Mouse (Mus musculus) heart, adult 2 months (tissue): ENCODE measurements around the gene Ten1. TPM values are rescaled to one million over a fixed set of nuclear protein-coding genes. Genes with fewer than 3 reads are reported as not detected.

ENCODE experiments used
- DNase-seq, 2 experiments: peaks; one replicate each; pipeline ENCODE4 v3.0.0; 2021
- H3K27ac ChIP-seq: fragments of 200-600 bp; 2 replicates; pipeline ENCODE4 v1.8.1; 2022
- H3K27me3 ChIP-seq: fragments of 200-500 bp; 2 replicates; pipeline ENCODE4 v1.6.1; 2012; ENCODE audit warnings: mild to moderate bottlenecking, low read length, inconsistent platforms, mixed read lengths; ENCODE audit not compliant: control insufficient read depth, insufficient read depth
- H3K36me3 ChIP-seq: fragments of 200-500 bp; 2 replicates; pipeline ENCODE4 v1.6.1; 2012; ENCODE audit warnings: low read length, inconsistent platforms; ENCODE audit not compliant: control insufficient read depth, insufficient read depth
- H3K4me1 ChIP-seq: fragments of 200-500 bp; 2 replicates; pipeline ENCODE4 v1.6.1; 2011; ENCODE audit warnings: low read length; ENCODE audit not compliant: control insufficient read depth, insufficient read depth
- H3K4me3 ChIP-seq: fragments of 200-600 bp; 2 replicates; pipeline ENCODE4 v1.8.1; 2022
- H3K79me2 ChIP-seq: fragments of 200-500 bp; replicated peaks from 2 replicates; pipeline ENCODE4 v1.6.1; 2012; ENCODE audit warnings: mild to moderate bottlenecking, inconsistent platforms, low read length, moderate library complexity, mixed read lengths; ENCODE audit not compliant: control insufficient read depth, insufficient read depth
- H3K9ac ChIP-seq: fragments of 200-500 bp; 2 replicates; pipeline ENCODE4 v1.6.1; 2012; ENCODE audit warnings: low read depth, mild to moderate bottlenecking, control low read depth, inconsistent platforms, low read length, mixed read lengths
- CTCF ChIP-seq: fragments of 200-600 bp; IDR thresholded peaks from 2 replicates; pipeline ENCODE4 v1.8.1; 2022; ENCODE audit warnings: antibody characterized with exemption, mild to moderate bottlenecking, moderate library complexity
- EP300 ChIP-seq: fragments of 200-500 bp; IDR thresholded peaks from 2 replicates; pipeline ENCODE4 v1.6.1; 2011; ENCODE audit warnings: low read depth, low read length, control low read depth; ENCODE audit not compliant: insufficient read depth
- POLR2A ChIP-seq: fragments of 200-500 bp; IDR thresholded peaks from 2 replicates; pipeline ENCODE4 v1.6.1; 2011; ENCODE audit warnings: mild to moderate bottlenecking, low read depth, low read length, control low read depth; ENCODE audit not compliant: insufficient read depth
- WGBS: fragments of 180-500 bp; shearing (Covaris S2); methylation state at CpG from one replicate; pipeline ENCODE4 v1.1.7; 2018; 5-methylcytosine and 5-hydroxymethylcytosine counted together
- intact Hi-C: fragments of 180-260 bp; cut with DNase I; formaldehyde crosslinking; loops from one replicate; pipeline ENCODE4 v1.15.1; 2025
- long read RNA-seq: library from polyadenylated mRNA; stranded (forward); transcript quantifications from one replicate; pipeline ENCODE4 v2.0.0, GENCODE M21; 2021
- polyA plus RNA-seq: library from polyadenylated mRNA; depleted of rRNA; stranded (reverse); fragments of >200 nt; gene quantifications from 2 replicates; pipeline ENCODE4 v1.2.3, GENCODE M21; 2012; rRNA removed
- total RNA-seq, 2 experiments: library from RNA; stranded (reverse); gene quantifications; 2 replicates each; pipeline ENCODE4 v1.2.3; 2021

The Ten1 gene
- total RNA-seq, result 10 to 100 TPM in 1 of 2 experiments, 1 to 10 TPM in 1; 9.1 to 12.8 TPM
- polyA plus RNA-seq, result 10.2 and 17.0 TPM in 2 replicates
- long read RNA-seq, partial matches to known transcripts, result 1 of 4 reads
- long read RNA-seq, other reads (novel, unspliced or antisense), result 0 of 4 reads

GRCm38 (mm10) chr11:116198639-116199531 lies at the start of gene Ten1, which contains the start of gene Acox1:
Gene Ten1 (plus strand): TSS chr11:116198855.
Gene Acox1 (minus strand): TSS chr11:116199045.
- Histone ChIP-seq H3K4me1 (peaks cover 7% of the 10 kb centered on the region), H3K27me3 (no peaks in the 10 kb centered on the region), H3K27ac (peak within 1 kb of the TSS; percentile 98), H3K79me2 (peaks cover 3% of the 10 kb centered on the region), H3K4me3 (peak within 1 kb of the TSS; percentile 56), H3K36me3 (peaks cover 33% of the 10 kb centered on the region), H3K9ac (peak within 1 kb of the TSS; percentile 89)
- peak; percentile 99 for DNase-seq
- TF ChIP-seq CTCF, result no peak
- peak; percentile 77 for TF ChIP-seq EP300
- peak; percentile 95 for TF ChIP-seq POLR2A
- intact Hi-C loops, result loop anchor here (2.0 kb wide), 1 partner anchor 60 kb away; the partner anchor contains the start of gene Mrpl38
- WGBS, result under 1% methylated on average over 61 of the region's 62 CpGs

GRCm38 (mm10) chr11:116149341-116149740 lies 49.3 kb upstream of the Ten1 start:
- no peak for DNase-seq
- no peaks in the 10 kb centered on the region for H3K79me2 ChIP-seq
- no peaks in the 10 kb centered on the region for H3K36me3 ChIP-seq
- H3K27ac ChIP-seq, result no peak overlapping the region
- no peaks in the 10 kb centered on the region for H3K4me1 ChIP-seq
- no peak overlapping the region for H3K4me3 ChIP-seq
- TF ChIP-seq CTCF, result no peak
- no peak overlapping the region for H3K9ac ChIP-seq
- WGBS, result 88% methylated on average over 6 of the region's 6 CpGs
- H3K27me3 ChIP-seq, result no peaks in the 10 kb centered on the region
- intact Hi-C loops, result no loop called here

- intact Hi-C loops, result no loop called here
- Histone ChIP-seq H3K4me1 (no peaks in the 10 kb centered on the region), H3K9ac (no peak overlapping the region), H3K27ac (no peak overlapping the region), H3K79me2 (no peaks in the 10 kb centered on the region), H3K27me3 (no peaks in the 10 kb centered on the region), H3K4me3 (no peak overlapping the region), H3K36me3 (no peaks in the 10 kb centered on the region)
- DNase-seq, result no peak
- 89% methylated on average over 2 of the region's 2 CpGs for WGBS
- TF ChIP-seq EP300, result no peak
- TF ChIP-seq POLR2A, result no peak
- no peak for TF ChIP-seq CTCF
Measured at GRCm38 (mm10) chr11:116150960-116151359, 47.7 kb upstream of the Ten1 start.

GRCm38 (mm10) chr11:116161312-116161711 lies 37.3 kb upstream of the Ten1 start:
- Histone ChIP-seq H3K79me2 (no peaks in the 10 kb centered on the region), H3K4me1 (no peaks in the 10 kb centered on the region), H3K27me3 (no peaks in the 10 kb centered on the region), H3K36me3 (no peaks in the 10 kb centered on the region), H3K9ac (no peak overlapping the region), H3K27ac (no peak overlapping the region), H3K4me3 (no peak overlapping the region)
- TF ChIP-seq EP300, result no peak
- TF ChIP-seq CTCF, result no peak
- TF ChIP-seq POLR2A, result no peak
- intact Hi-C loops, result no loop called here
- 81% methylated on average over 12 of the region's 12 CpGs for WGBS
- DNase-seq, result no peak

GRCm38 (mm10) chr11:116162146-116162545 lies 36.5 kb upstream of the Ten1 start:
- intact Hi-C loops, result no loop called here
- Histone ChIP-seq H3K9ac (no peak overlapping the region), H3K4me3 (no peak overlapping the region), H3K27ac (no peak overlapping the region), H3K79me2 (no peaks in the 10 kb centered on the region), H3K36me3 (no peaks in the 10 kb centered on the region), H3K4me1 (no peaks in the 10 kb centered on the region), H3K27me3 (no peaks in the 10 kb centered on the region)
- 74% methylated on average over 10 of the region's 10 CpGs for WGBS
- TF ChIP-seq POLR2A (no peak), CTCF (no peak), EP300 (no peak)
- DNase-seq, result no peak

- TF ChIP-seq POLR2A, result no peak
- TF ChIP-seq EP300, result no peak
- no peak for TF ChIP-seq CTCF
- Histone ChIP-seq H3K27ac (no peak overlapping the region), H3K4me1 (no peaks in the 10 kb centered on the region; the same call in 1 of the 2 replicates), H3K27me3 (no peaks in the 10 kb centered on the region), H3K4me3 (no peak overlapping the region), H3K79me2 (no peaks in the 10 kb centered on the region), H3K9ac (no peak overlapping the region), H3K36me3 (no peaks in the 10 kb centered on the region)
- 64% methylated on average over 9 of the region's 9 CpGs for WGBS
- intact Hi-C loops, result no loop called here
- DNase-seq, result no peak
Measured at GRCm38 (mm10) chr11:116163002-116163401, 35.7 kb upstream of the Ten1 start.
